Mouse (Mus musculus) CH12.LX (cell line): ENCODE data around the gene Tinf2. TPM values are rescaled to one million over a fixed set of nuclear protein-coding genes. Genes with fewer than 3 reads are reported as not detected.

ENCODE experiments used
- DNase-seq: peaks from one replicate; pipeline ENCODE4 v3.0.0-alpha.2; 2013; ENCODE audit errors: extremely low read depth
- H3K27ac ChIP-seq: 2 replicates; pipeline ENCODE4 v1.5.1; 2012; ENCODE audit warnings: low read depth, mild to moderate bottlenecking, control low read depth, moderate library complexity; ENCODE audit not compliant: insufficient read depth
- H3K27me3 ChIP-seq: replicated peaks from 2 replicates; pipeline ENCODE3; 2012; ENCODE audit warnings: inconsistent platforms
- H3K36me3 ChIP-seq, 2 experiments: replicated peaks in 1 of 2; 2 replicates each; pipeline versions ENCODE3 to v1.6.1; 2012; ENCODE audit warnings: inconsistent platforms in 1 of 2, low read length in 1 of 2, mild to moderate bottlenecking in 1 of 2, mixed read lengths in 1 of 2, moderate library complexity in 1 of 2; ENCODE audit not compliant: control insufficient read depth in 1 of 2, insufficient read depth in 1 of 2
- H3K4me1 ChIP-seq, 2 experiments: 2 replicates each; pipeline ENCODE4 v1.6.1; 2012; ENCODE audit warnings: inconsistent platforms in 1 of 2, moderate library complexity in 1 of 2; ENCODE audit not compliant: insufficient read depth in 2 of 2, control insufficient read depth in 1 of 2
- H3K4me2 ChIP-seq: 2 replicates; pipeline ENCODE4 v1.6.1; 2012; ENCODE audit warnings: low read depth, mild to moderate bottlenecking, control low read depth; ENCODE audit not compliant: poor library complexity, insufficient read depth, severe bottlenecking
- H3K4me3 ChIP-seq, 3 experiments: fragments of 150-350 bp in 1 of 3; sonication (generic) in 1 of 3; replicated peaks in 1 of 3; 2 replicates each; pipeline versions ENCODE3 to v1.5.1; 2011 to 2012; ENCODE audit warnings: low read depth in 2 of 3, low read length in 2 of 3, mild to moderate bottlenecking in 2 of 3, moderate library complexity in 2 of 3, control low read depth in 1 of 3, improper control_type of control experiment in 1 of 3, inconsistent platforms in 1 of 3, mixed read lengths in 1 of 3; ENCODE audit not compliant: poor library complexity in 1 of 3
- H3K79me2 ChIP-seq: replicated peaks from 2 replicates; pipeline ENCODE4 v1.6.1; 2012; ENCODE audit warnings: mild to moderate bottlenecking, moderate library complexity; ENCODE audit not compliant: control insufficient read depth, poor library complexity, insufficient read depth, severe bottlenecking; ENCODE audit errors: extremely low read depth
- H3K9ac ChIP-seq: 2 replicates; pipeline ENCODE4 v1.6.1; 2012; ENCODE audit warnings: low read depth, mild to moderate bottlenecking, control low read depth, moderate library complexity; ENCODE audit not compliant: insufficient read depth
- H3K9me3 ChIP-seq: replicated peaks from 2 replicates; pipeline ENCODE3; 2012; ENCODE audit warnings: low read length, inconsistent platforms, mixed read lengths
- CHD1 ChIP-seq: IDR thresholded peaks from 2 replicates; pipeline ENCODE4 v1.6.1; 2012; ENCODE audit warnings: low read depth, low read length, improper control_type of control experiment, inconsistent platforms
- CHD2 ChIP-seq: IDR thresholded peaks from 2 replicates; pipeline ENCODE4 v1.6.1; 2011; ENCODE audit warnings: low read length, improper control_type of control experiment
- E2F4 ChIP-seq: IDR thresholded peaks from 2 replicates; pipeline ENCODE4 v1.6.1; 2011; ENCODE audit warnings: low read depth, low read length, improper control_type of control experiment; ENCODE audit not compliant: insufficient replicate concordance
- GABPA ChIP-seq: IDR thresholded peaks from 2 replicates; pipeline ENCODE4 v1.6.1; 2012; ENCODE audit warnings: low read depth, low read length, improper control_type of control experiment, inconsistent platforms; ENCODE audit not compliant: insufficient replicate concordance
- HCFC1 ChIP-seq: IDR thresholded peaks from 2 replicates; pipeline ENCODE4 v1.6.1; 2012; ENCODE audit warnings: low read depth, mild to moderate bottlenecking, inconsistent platforms, low read length, improper control_type of control experiment
- IRF4 ChIP-seq: IDR thresholded peaks from 2 replicates; pipeline ENCODE4 v1.6.1; 2014; ENCODE audit warnings: low read depth, mild to moderate bottlenecking, inconsistent platforms, low read length, improper control_type of control experiment
- JUN ChIP-seq: IDR thresholded peaks from 2 replicates; pipeline ENCODE4 v1.6.1; 2011; ENCODE audit warnings: low read depth, mild to moderate bottlenecking, low read length, improper control_type of control experiment, moderate library complexity; ENCODE audit not compliant: insufficient read depth
- KAT2A ChIP-seq: IDR thresholded peaks from 2 replicates; pipeline ENCODE4 v1.6.1; 2012; ENCODE audit warnings: low read length, improper control_type of control experiment, inconsistent platforms; ENCODE audit not compliant: insufficient replicate concordance
- MAFK ChIP-seq: IDR thresholded peaks from 2 replicates; pipeline ENCODE4 v1.6.1; 2011; ENCODE audit warnings: low read length, improper control_type of control experiment; ENCODE audit not compliant: insufficient replicate concordance
- MAZ ChIP-seq: IDR thresholded peaks from 2 replicates; pipeline ENCODE4 v1.6.1; 2012; ENCODE audit warnings: low read depth, mild to moderate bottlenecking, inconsistent platforms, low read length, improper control_type of control experiment, moderate library complexity
- MXI1 ChIP-seq: IDR thresholded peaks from 2 replicates; pipeline ENCODE4 v1.6.1; 2011; ENCODE audit warnings: mild to moderate bottlenecking, low read depth, low read length, improper control_type of control experiment
- POLR2A ChIP-seq: IDR thresholded peaks from 2 replicates; pipeline ENCODE4 v1.6.1; 2011; ENCODE audit warnings: low read depth, mild to moderate bottlenecking, improper control_type of control experiment, low read length
- POLR2AphosphoS2 ChIP-seq: IDR thresholded peaks from 2 replicates; pipeline ENCODE4 v1.6.1; 2011; ENCODE audit warnings: low read depth, low read length, improper control_type of control experiment
- RAD21 ChIP-seq: IDR thresholded peaks from 2 replicates; pipeline ENCODE4 v1.6.1; 2011; ENCODE audit warnings: low read depth, mild to moderate bottlenecking, low read length, improper control_type of control experiment, moderate library complexity
- RCOR1 ChIP-seq: conservative IDR thresholded peaks from 2 replicates; pipeline ENCODE4 v1.6.1; 2012; ENCODE audit warnings: low read depth, mild to moderate bottlenecking, inconsistent platforms, low read length, improper control_type of control experiment
- SIN3A ChIP-seq: IDR thresholded peaks from 2 replicates; pipeline ENCODE4 v1.6.1; 2012; ENCODE audit warnings: low read length, improper control_type of control experiment, inconsistent platforms
- SMC3 ChIP-seq: IDR thresholded peaks from 2 replicates; pipeline ENCODE4 v1.6.1; 2011; ENCODE audit warnings: low read depth, low read length, improper control_type of control experiment
- TCF12 ChIP-seq: IDR thresholded peaks from 2 replicates; pipeline ENCODE4 v1.6.1; 2014; ENCODE audit warnings: low read depth, mild to moderate bottlenecking, inconsistent platforms, low read length, improper control_type of control experiment
- UBTF ChIP-seq: IDR thresholded peaks from 2 replicates; pipeline ENCODE4 v1.6.1; 2012; ENCODE audit warnings: low read depth, mild to moderate bottlenecking, inconsistent platforms, low read length, improper control_type of control experiment, moderate library complexity
- USF1 ChIP-seq: IDR thresholded peaks from 2 replicates; pipeline ENCODE4 v1.6.1; 2014; ENCODE audit warnings: low read depth, mild to moderate bottlenecking, inconsistent platforms, low read length, improper control_type of control experiment
- ZKSCAN1 ChIP-seq: IDR thresholded peaks from 2 replicates; pipeline ENCODE4 v1.6.1; 2012; ENCODE audit warnings: low read depth, inconsistent platforms, low read length, improper control_type of control experiment, borderline replicate concordance
- ZMIZ1 ChIP-seq: IDR thresholded peaks from 2 replicates; pipeline ENCODE4 v1.6.1; 2012; ENCODE audit warnings: low read depth, mild to moderate bottlenecking, inconsistent platforms, low read length, improper control_type of control experiment
- dilution Hi-C: fragments of 300-500 bp; cut with MboI; formaldehyde crosslinking; loops from 2 replicates; pipeline ENCODE4 v1.14.3; 2020; ENCODE audit warnings: low sequenced_read_pairs; ENCODE audit not compliant: extremely low pct_unique_long_range_greater_than_20kb, extremely low pct_ligation_motif_present
- in situ Hi-C: fragments of 300-500 bp; cut with MboI; formaldehyde crosslinking; loops from 3 replicates; pipeline ENCODE4 v1.14.3; 2019; ENCODE audit warnings: low sequenced_read_pairs, low pct_ligation_motif_present, low pct_unique_long_range_greater_than_20kb, mixed read lengths
- polyA plus RNA-seq: library from polyadenylated mRNA; unstranded; fragments of >175 nt; gene quantifications from 2 replicates; pipeline ENCODE4 v1.2.1, GENCODE M21; 2012; ENCODE audit warnings: low read depth; ENCODE audit not compliant: insufficient read length
- total RNA-seq, 2 experiments: library from RNA; depleted of rRNA; stranded (reverse); fragments of 300-350 nt in 1 of 2; fragments of >200 nt in 1 of 2; gene quantifications; 2 replicates each; pipeline ENCODE4 v1.2.3; 2012 to 2014

The Tinf2 gene
- total and polyA plus RNA-seq, 3 experiments: 23.3 to 31.1 (median 29.1) TPM

GRCm38 (mm10) chr14:55720666-55721065 lies 39.0 kb upstream of the Tinf2 start:
- dilution Hi-C loops: no loop called here
- no peak overlapping the region for H3K4me2 ChIP-seq
- H3K4me3 ChIP-seq: no peak overlapping the region

GRCm38 (mm10) chr14:55719737-55720136 lies 38.1 kb upstream of the Tinf2 start:
- Histone ChIP-seq H3K36me3 (peaks cover 35 to 48% of the 10 kb centered on the region in 2 experiments), H3K9ac (no peak overlapping the region)
- no peak for TF ChIP-seq USF1
- TF ChIP-seq RAD21: no peak
- TF ChIP-seq HCFC1: no peak
- no peak for TF ChIP-seq ZKSCAN1
- TF ChIP-seq GABPA: no peak
- no peak for TF ChIP-seq JUN
- no peak for TF ChIP-seq E2F4
- TF ChIP-seq SMC3: no peak
- no peak for TF ChIP-seq POLR2A
- no peak for TF ChIP-seq SIN3A
- TF ChIP-seq UBTF: no peak
- no peak for TF ChIP-seq MAZ
- no peak for TF ChIP-seq MXI1
- TF ChIP-seq ZMIZ1: no peak
- TF ChIP-seq IRF4: no peak
- TF ChIP-seq CHD1: no peak
- TF ChIP-seq TCF12: no peak
- TF ChIP-seq RCOR1: no peak
- TF ChIP-seq KAT2A: no peak

More at GRCm38 (mm10) chr14:55720666-55721065, 39.0 kb upstream of the Tinf2 start:
- Histone ChIP-seq H3K36me3 (peaks cover 35 to 48% of the 10 kb centered on the region in 2 experiments), H3K9me3 (no peaks in the 10 kb centered on the region), H3K79me2 (no peaks in the 10 kb centered on the region), H3K27ac (no peak overlapping the region), H3K9ac (no peak overlapping the region), H3K4me1 (peaks cover 15 to 40% of the 10 kb centered on the region in 2 experiments), H3K27me3 (peaks cover 4% of the 10 kb centered on the region)
- TF ChIP-seq CHD2: no peak
- no peak for TF ChIP-seq MAZ
- no peak for TF ChIP-seq SIN3A
- no peak for TF ChIP-seq TCF12
- TF ChIP-seq POLR2AphosphoS2: no peak
- no peak for TF ChIP-seq KAT2A
- no peak for TF ChIP-seq MAFK
- in situ Hi-C loops: no loop called here
- no peak for DNase-seq

More at GRCm38 (mm10) chr14:55719737-55720136, 38.1 kb upstream of the Tinf2 start:
- Histone ChIP-seq H3K9me3 (no peaks in the 10 kb centered on the region), H3K4me3 (no peak overlapping the region), H3K27ac (no peak overlapping the region), H3K79me2 (no peaks in the 10 kb centered on the region), H3K4me2 (no peak overlapping the region), H3K27me3 (no peaks in the 10 kb centered on the region), H3K4me1 (peaks cover 9 to 32% of the 10 kb centered on the region in 2 experiments)
- dilution Hi-C loops (no loop called here), in situ Hi-C loops (no loop called here)
- DNase-seq: no peak
